Mouse (Mus musculus) right cerebral cortex, postnatal 10 days (tissue): ENCODE measurements around the gene Gm29423.
"Not testable (repeated sequence)": the region's sequence is repeated elsewhere in the genome, so short reads cannot be mapped to it uniquely, and the experiment has no call there.

Source experiments
- DNase-seq, 2 experiments: peaks; one replicate each; pipeline ENCODE4 v3.0.0; 2021; ENCODE audit warnings: low spot score in 2 of 2

The Gm29423 gene

GRCm38 (mm10) chrY:70303187-70303586 lies at the start of gene Gm29423, which contains the start of gene Gm29644:
Gene Gm29423, minus strand, starts transcription at chrY:70303287.
Gene Gm29644, minus strand, starts transcription at chrY:70303343.
- DNase-seq, result not testable (repeated sequence)

- not testable (repeated sequence) for DNase-seq
These were observed 29.5 kb downstream of the Gm29423 start, which contains the start of gene Gm21118 for GRCm38 (mm10) chrY:70273542-70273941. Gene Gm21118, minus strand, starts transcription at chrY:70273642.
